Mouse (Mus musculus): Measurements from ENCODE around the gene Ppil2. TPM values are rescaled to one million over a fixed set of nuclear protein-coding genes. Genes with fewer than 3 reads are reported as not detected.

Ppil2 gene
- total RNA-seq (2015; ENCODE audit: low replicate concordance) (35.1 and 36.7 TPM in 2 replicates), total RNA-seq (2017; ENCODE audit: low replicate concordance) (57.7 and 79.4 TPM in 2 replicates)

DNA sequence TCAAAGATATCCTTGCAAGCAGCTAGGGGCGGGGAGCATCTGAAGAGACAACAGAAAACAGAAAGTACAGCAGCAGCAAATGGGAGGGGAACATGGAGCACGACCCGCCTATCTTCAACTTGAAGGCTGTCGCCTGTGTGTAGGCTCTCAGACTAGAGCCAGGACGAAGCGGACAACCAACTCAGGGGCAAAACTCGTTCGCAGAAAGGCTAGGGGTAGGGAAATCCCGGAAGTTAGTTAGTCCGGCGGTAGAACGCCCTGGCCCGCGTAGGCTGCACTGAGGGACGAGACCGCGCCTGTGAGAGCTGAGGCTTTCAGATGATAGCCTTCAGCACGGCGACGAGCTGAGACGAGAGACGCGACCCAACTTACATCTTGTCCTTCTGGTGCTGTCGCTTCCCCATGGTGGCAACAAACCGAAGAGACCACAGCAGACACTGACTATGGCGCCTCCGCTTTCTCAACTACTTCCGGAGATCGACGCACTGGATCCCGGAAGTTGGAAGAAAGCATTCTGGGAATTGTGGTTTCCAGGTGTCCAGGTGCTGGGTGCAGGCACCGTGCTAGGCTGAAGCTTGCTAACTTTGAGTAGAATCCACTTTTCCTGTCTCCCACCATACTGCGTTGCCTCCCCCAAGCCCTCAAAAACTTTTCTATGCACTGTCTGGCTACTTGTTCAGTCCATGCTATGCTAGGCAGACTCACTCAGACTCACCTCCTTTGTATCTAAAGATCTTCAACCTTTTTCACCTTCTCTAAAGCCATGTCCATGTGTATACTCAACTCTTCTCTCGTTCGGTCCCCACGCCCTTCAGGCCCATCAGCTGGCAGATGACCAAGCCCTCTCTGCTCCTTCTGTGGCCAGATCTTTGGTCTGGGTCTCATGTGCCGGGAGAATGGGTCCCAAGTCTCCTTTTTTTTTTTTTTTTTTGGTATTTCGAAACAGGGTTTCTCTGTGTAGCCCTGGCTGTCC, at the start of gene Ppil2:
Gene Ppil2 (minus strand): TSS at position 487 of the 973 bp plus-strand sequence.
- ATAC-seq (replicated peaks; ENCODE audit: low FRiP score, poor library complexity, severe bottlenecking), result peak; percentile 98

DNA sequence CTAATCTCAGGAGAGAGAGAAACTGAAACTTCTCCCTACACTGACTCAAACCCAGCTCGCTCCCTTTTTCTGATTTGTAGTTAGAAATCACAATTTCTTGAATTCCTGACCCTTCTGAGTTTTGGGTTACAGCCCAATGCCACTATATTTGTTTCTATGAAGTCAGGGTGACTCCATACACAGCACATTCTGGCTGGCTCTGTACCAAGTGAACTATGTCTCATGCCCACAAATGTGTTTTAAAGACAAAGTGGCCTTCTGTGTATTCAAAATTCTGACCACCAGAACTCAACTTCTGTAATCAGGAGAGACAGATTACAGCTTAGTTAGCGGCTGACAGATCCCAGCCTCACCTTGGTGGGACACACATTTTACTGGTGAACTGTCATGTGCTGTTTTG, 43.3 kb upstream of the Ppil2 start:
- ATAC-seq (replicated peaks; ENCODE audit: low FRiP score, poor library complexity, severe bottlenecking), result no peak

DNA sequence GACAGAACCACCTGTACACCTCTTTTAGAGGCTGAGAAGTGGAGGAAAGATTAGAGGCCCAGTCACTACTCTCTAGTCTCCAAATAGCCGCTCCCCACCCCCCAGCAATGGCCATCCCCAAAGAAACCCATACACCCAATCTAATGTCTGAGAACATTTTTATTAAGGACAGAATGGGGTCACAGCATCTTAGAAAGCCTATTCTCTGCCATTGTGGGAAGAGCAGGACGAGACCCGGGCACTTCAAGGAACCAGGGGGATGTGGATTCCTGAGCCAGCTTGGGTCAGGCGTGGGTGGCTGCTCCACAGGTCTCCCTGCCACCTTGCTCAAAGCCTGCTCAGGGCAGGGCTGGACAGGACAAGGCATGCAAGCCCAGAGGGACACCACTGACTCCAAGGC, 40.8 kb upstream of the Ppil2 start:
- no peak for ATAC-seq (replicated peaks; ENCODE audit: low FRiP score, poor library complexity, severe bottlenecking)

DNA sequence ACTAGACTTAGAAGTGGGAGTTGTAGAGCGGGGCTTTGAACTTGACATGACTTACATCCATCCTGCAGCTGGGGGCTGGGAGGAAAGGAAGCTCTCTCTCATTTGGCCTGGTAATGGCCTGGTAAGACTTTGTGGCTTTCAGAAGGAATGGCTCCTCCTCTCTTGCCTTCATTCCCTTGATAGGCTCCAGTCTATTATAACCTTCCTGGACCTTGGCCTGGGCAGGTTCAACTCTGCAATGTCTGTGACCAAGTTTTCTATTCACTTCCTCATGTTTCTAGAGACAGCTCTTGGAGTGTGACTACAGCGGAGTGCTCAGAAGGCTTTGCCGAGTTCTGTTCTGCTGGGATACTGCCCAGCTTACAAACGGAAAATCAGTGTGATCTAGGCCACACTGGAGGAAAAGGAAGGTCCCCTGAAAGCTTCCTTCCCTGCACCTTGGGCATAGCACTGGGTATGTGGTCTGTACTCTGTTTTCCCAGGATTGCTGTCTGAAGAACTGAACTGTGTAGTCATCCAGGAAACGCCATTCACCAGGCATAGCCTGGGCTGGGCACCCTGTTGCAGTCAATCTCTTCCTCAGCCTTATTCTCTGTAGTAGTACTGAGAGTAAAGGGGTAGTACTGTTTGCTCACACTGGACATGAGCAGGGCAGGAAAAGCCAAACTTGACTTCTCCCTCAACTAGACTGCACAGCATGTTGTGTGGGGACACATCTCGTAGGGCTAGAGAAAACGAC, 39.6 kb upstream of the Ppil2 start:
- ATAC-seq (replicated peaks; ENCODE audit: low FRiP score, poor library complexity, severe bottlenecking), result no peak

- ATAC-seq (replicated peaks; ENCODE audit: low FRiP score, poor library complexity, severe bottlenecking), result no peak
These were observed 37.0 kb upstream of the Ppil2 start for GRCm38 (mm10) chr16:17148084-17148483.

DNA sequence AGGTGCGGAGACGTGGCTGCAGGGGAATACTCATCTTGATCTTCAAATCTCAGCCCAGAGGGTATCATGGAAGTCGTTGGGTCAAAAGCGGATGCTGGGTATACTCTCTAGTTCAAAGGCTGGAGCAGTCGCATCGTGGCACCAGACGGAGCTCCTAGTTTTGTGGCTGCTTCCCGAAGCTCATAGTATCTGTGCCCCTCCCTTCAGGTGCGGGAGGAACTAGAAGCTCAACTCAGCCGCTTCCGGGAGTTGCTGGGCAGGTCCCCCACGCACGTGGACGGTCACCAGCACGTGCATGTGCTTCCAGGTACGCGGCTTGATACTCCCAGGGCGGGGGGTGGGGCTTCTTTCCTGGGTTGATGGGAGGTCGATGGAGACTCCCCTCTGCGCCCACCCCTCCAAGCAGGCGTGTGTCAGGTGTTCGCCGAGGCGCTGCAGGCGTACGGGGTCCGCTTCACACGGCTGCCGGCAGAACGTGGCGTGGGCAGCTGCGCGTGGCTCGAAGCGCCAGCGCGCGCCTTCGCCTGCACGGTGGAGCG, 36.4 kb upstream of the Ppil2 start:
- ATAC-seq (replicated peaks; ENCODE audit: low FRiP score, poor library complexity, severe bottlenecking), result no peak

- ATAC-seq (replicated peaks; ENCODE audit: low FRiP score, poor library complexity, severe bottlenecking), result peak; percentile 81
These were observed 35.7 kb upstream of the Ppil2 start, which contains the start of gene Ccdc116 for GRCm38 (mm10) chr16:17146772-17147235. Gene Ccdc116 (minus strand): TSS chr16:17147229.

DNA sequence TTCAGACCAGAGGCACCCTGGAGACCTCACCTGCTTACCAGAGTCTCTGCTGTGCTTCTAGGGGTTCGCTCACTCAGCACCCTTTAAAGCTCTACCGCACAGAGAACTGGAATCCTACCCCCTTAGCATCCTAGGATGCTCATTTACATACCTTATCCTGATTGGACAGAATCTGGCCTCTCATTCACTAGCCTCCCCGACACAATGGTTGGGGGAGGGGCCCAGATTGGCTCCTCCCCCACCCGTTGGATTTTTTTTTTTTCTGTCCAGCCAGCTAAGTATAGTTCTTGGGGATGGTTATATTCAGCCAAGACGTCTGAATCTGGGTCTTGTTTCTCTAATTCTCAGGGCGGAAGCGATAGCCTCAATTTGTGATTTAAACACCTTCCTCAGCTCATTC, 33.3 kb upstream of the Ppil2 start, which contains the start of gene Ydjc:
Gene Ydjc (plus strand): TSS at position 283 of the 400 bp plus-strand sequence.
- ATAC-seq (replicated peaks; ENCODE audit: low FRiP score, poor library complexity, severe bottlenecking), result no peak

- no peak for ATAC-seq (replicated peaks; ENCODE audit: low FRiP score, poor library complexity, severe bottlenecking)
These were observed 26.3 kb upstream of the Ppil2 start for GRCm38 (mm10) chr16:17137355-17137754.

GRCm38 (mm10) chr16:17132906-17133200, 21.8 kb upstream of the Ppil2 start:
- ATAC-seq (replicated peaks; ENCODE audit: low FRiP score, poor library complexity, severe bottlenecking), result no peak

GRCm38 (mm10) chr16:17132089-17132905, 21.2 kb upstream of the Ppil2 start, which contains the start of gene Sdf2l1:
Gene Sdf2l1 (minus strand): TSS chr16:17132383.
- peak; percentile 97 for ATAC-seq (replicated peaks; ENCODE audit: low FRiP score, poor library complexity, severe bottlenecking)

GRCm38 (mm10) chr16:17131191-17132088, 20.4 kb upstream of the Ppil2 start:
- ATAC-seq (replicated peaks; ENCODE audit: low FRiP score, poor library complexity, severe bottlenecking), result peak; percentile 37

DNA sequence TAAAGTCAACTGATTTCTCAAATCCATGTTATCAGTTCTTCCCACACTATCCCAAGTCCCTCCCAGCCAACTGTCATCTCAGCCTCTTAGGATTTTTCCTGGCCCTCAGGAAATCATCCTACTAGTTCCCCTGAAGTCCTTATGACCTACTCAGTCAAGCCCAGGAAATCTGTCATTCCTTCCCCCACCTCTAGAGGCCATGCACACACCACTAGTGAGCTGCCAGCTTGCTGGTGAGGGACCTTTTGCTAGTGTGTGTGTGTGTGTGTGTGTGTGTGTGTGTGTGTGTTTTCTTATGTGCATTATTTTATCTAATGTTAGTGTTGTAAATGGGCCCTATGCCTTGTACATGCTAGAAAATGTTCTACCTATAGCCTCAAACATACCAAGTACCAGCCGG, 16.2 kb upstream of the Ppil2 start:
- no peak for ATAC-seq (replicated peaks; ENCODE audit: low FRiP score, poor library complexity, severe bottlenecking)

DNA sequence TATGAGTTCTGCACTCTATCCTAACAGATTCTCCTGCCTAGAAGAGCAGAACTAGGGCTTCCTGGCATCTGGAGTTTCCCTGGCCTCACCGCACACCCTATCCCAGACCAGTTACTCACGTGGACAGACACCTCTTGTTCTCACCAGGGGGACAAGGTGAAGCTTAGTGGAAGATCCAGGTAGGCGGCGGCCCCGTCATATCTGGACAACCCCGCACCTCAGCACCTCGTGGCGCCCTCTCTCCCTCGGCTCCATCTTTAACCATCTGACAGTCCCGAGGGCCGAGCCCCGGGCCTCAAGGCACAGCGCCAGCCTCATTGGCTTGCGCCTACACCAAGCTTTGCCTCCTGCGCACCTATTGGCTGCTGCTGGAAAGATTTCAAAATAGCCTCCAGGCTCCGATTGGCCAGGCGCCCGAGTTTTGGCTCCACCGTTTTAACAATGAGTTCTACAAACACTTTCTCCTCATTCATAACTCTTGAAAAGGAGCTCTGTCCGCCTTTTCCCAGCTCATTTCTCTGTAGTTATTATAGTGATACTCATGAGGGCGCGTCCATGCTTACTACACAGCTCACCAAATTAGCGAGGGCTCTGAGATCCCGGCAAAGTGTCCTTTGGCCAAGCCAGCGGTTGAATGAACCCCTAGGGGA, 13.9 kb upstream of the Ppil2 start, which contains the start of gene 2610318N02Rik:
Gene 2610318N02Rik (minus strand): TSS at position 297 of the 650 bp plus-strand sequence.
- ATAC-seq (replicated peaks; ENCODE audit: low FRiP score, poor library complexity, severe bottlenecking), result peak; percentile 94

DNA sequence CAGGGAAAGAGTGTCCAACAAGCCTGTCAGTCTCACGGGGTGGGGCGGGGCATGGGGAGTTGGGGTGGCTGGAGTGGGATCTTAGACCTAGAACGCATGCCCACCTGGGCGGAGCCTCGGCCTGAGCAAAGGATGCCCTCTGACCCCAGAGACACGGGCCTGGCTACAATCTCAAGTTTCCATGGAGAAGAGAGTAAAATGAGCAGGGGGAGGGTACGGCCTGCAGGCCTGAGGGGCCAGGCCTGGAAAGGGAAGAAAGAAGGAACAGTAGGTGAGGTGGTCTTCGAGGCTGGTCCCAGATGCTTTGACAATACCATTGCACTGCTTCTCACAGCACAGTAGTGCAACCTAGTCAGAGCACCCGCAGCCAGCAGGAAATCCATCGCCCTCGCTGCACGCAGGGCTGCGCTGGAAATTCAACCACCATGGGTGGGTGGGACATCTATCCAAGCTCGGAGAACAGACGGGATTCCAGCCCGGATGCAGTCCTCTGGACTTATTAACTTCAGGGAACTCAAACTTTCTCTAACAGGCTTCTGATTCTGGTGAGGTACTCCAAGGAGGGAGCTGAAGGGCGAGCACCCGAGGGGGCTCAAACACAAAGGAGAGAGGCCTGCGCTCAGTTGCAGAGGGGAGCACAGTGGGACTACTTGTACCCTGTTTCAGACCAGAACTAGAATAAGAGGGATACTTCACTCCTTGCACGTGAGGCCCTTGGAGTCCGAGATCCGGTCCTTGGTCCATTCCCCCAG, 13.2 kb upstream of the Ppil2 start:
- peak; percentile 4; the same call in 1 of the 2 replicates for ATAC-seq (replicated peaks; ENCODE audit: low FRiP score, poor library complexity, severe bottlenecking)

DNA sequence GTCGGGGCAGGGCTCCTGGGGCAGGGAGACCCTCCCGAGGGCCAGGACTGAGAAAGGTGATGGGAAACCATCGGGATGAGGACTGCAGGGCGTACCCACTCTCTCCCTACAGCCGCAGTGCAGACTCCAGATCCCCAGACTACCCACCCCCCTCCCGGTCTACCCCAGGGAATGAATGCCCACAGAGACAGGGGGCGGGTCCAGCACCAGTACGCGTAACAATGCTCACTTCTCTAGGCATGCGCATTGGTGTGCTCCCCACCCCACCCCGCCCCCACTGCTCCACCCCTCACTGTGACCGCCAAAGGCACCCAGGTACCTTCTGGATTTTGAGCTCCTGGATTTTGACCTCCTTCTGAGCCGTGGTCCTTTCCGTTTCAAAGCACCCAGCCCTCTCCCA, 10.5 kb upstream of the Ppil2 start:
- no peak for ATAC-seq (replicated peaks; ENCODE audit: low FRiP score, poor library complexity, severe bottlenecking)

DNA sequence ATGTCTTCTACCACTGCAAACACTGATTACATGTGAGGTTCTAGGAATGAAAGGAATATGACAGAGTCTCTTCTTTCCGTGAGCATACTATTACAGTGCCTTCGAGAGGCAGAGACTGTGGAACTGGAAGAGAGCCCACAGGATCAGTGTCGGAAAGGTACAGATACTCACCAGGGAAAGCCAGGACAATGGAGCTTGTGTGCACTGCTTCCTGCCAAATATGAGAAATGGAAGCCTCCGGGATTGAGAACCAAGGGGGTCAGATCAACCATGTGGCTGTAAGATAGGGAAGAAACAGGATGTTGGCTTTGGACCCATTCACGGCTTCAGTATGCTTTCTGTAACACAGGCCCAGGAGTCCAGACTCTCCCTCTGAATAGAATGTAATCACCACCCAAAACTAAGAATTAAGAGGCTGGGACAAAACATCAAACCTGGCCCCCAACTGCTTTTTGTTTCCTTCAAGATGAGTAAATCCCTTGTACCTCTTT, 6.3 kb upstream of the Ppil2 start:
- ATAC-seq (replicated peaks; ENCODE audit: low FRiP score, poor library complexity, severe bottlenecking), result no peak

All from erythroblast, adult 5-6 weeks (primary cell).